Mouse (Mus musculus) liver (tissue): ENCODE data around the gene Lmbr1.
"Not testable (repeated sequence)": the region's sequence is repeated elsewhere in the genome, so short reads cannot be mapped to it uniquely, and the experiment has no call there.

Experiments
- DNase-seq: peaks from one replicate; pipeline ENCODE4 v3.0.0-alpha.2; 2020; ENCODE audit warnings: mixed read lengths

Lmbr1 gene

DNA sequence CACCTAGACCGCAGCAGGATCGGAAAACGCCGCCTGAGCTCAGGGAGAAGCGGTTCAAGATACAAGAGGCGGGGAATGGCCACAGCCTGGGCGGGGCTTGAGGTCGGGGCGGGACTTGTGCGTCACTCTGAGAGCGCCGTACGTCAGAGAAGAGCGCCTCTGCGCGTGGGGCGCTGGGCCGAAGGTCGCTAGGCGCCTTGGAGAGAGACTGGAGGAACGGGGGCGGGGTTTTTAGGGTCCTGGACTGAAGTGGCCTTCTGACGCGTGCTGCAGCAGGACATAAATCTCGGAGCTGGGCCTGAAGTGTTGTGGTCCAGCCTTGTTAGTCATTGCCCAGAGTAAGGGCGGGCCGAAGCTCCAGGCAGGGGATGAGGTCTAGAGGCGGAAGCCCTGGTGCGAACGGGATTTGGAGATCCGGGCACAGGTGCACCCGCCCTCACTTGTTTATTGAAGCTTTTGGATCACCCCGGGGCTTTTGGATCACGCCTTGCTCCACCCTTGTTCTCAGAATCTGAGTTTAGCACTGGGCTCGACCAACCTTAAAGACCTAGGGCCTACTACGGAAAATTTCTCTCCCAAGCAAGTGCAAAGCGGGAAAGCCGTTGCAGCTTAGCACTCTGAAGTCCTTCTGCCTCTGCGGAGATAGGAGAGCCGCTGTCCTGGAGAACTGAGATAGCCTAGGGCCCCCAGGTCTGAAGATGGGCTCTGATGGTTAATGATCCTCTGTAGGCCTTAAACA is at the start of gene Lmbr1:
TSS of gene Lmbr1 (minus strand) at position 93 of the 739 bp plus-strand sequence.
- peak; percentile 95 for DNase-seq

DNA sequence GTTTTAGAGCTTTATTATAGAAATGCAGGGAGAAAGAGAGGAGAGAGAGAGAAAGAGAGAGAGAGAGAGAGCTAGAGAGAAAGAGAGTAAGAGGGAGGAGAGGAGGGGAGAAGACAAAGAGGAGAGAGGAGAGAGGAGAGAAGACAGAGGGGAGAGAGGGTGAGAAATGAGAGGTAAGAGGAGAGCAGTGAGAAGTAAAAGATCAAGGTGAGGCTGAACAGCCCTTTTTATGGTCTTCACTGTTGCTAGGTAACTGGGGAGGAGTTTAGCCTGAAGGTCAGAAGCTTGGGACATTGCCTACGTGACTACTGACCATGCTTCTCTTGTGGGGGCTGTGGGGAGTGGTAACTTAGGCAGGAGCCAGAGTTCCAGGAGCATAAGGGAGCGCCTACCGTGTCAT is 45.1 kb upstream of the Lmbr1 start:
- DNase-seq = not testable (repeated sequence)

DNA sequence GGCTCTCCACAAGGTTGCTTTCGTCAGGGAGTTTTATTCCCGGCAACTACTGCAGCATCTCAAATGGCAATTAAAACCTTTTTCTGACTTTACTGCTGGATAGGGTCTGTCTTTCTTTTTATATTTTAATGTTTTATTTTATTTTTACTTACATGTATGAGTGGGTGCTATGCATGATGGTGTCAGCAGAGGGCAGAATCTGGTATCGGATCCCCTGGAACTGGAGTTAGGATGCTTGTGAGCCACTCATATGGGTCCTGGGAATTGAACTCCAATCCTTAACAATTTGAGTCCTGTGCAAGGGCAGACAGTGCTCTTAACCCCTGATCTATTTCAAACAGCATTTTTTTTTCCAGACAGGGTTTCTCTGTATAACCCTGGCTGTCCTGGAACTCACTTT is 34.9 kb upstream of the Lmbr1 start:
- no peak for DNase-seq

DNA sequence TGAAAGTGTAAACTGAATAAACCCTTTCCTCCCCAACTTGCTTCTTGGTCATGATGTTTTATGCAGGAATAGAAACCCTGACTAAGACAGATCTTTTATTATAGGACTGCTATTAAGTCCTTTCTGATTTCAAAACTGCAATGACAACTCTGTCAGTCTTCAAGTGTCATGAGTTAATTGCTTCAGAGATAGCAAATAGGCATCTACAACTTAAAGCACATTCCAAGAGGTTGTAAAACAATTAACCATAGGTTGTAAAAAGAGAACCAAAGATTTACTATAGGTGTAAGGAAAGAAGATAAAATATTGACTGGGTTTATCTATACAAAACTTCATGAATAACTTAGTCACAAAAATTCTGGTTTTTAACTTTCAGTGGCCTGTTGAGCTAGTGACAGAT is 32.7 kb upstream of the Lmbr1 start:
- DNase-seq = no peak

DNA sequence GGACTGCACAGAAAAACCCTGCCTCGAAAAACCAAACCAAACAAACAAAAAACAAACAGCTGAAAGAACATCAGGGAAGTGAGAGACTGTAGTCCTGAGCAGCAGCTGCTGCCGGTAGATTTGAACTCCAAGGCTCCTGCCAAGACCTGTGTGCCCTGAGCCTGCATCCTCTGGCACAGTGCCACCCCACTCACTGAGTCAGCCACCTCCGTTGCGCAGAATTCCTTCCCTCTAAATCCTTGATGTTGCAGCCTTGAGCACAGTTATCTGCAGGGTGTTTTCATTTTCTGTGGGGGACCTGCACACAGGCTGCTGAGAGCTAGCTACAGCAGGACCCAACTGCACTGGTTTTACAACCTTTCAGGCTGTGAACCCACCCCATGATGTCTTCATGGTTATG is 20.2 kb upstream of the Lmbr1 start:
- DNase-seq = no peak

DNA sequence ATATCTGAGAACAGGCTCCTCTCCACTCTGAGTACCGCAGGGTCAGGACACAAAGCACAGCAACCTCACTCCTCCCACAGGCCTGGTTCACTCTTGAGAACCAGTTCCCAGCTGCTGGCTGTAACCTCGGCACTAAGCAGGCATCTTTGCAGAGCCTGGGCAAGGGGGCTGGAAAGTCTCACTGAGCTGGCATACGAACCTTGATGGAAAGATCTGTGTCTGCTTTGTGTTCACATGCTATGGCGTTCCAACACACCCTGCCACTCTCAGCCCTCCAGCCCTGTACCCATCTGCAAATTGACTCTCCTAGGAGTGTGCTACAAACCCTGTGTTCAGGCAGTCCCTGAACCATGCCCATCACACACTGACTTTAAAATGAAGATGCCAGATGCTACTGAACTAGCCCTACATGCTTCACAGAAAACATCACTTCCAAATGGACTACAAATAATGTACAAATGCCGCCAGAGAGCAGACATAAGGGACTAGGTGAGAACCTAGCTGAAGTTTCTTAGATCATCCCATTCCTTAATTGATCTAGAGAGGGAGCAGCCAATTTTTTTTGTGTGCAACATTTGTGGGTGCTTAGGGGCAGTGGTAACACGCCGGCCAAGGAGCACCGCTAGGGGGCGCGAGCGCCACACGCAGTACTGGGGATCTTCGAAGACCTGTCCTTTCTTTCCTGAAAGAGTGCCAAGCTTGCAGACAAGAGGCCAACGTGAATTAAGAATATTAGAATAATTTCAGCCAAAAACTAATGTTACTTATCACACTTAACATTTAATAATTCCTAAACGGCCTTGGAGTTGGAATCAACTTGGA is 11.0 kb upstream of the Lmbr1 start:
- peak; percentile 79 for DNase-seq

DNA sequence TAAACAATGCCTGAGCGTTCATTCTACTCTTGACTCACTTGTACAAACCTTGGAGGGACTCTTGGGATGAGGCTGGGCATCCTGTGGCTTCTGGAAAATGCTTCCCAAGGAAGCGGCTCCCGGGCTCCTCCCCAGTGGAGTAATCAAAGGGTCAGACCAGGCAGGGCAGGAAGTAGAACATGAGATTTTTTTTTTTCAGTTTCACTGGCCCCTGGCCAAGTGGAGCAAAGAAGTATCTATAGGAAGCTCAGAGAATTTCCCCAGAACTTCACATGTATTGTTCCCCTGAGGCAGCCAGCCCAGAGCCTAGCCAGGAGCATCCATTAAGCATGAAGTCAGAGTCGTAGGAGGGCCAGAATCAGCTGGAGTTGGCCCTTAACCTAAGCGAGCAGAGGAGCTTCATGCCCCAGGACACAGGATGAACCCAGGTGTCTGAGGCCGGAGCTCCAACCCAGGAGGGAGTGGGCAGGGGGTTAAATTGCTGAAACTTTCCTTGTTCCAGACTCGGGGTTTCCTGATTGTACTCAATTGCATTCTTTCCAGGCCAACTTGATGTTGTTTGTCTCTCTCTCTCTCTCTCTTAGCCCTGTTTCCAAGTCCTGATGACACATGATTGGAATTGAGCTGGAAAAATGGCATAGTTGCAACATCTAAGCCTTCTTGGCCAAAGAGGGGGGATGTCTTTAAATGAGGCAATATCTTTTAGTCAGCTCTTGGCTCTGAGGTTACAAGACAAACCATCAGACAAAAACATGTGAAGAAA is 10.2 kb upstream of the Lmbr1 start:
- DNase-seq = peak; percentile 8

DNA sequence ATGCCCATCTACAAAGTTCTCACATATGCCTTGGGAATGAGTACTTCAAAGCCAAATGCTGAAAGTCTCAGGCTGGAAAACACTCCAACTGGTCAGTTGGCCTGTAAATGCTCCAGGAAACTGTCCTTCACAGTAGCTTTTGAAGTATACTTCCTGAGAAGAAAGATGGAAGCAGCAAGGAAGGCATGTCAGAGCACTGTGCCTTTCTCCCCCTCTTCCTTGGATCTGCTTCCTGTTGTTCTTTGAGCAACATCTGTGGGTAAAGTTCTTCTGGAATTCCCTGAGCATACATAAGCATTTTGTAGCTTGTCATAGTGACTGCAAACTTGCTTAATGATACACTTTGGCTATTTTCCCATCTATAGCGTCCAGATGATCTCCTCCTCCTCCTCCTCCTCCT is 9.4 kb upstream of the Lmbr1 start:
- no peak for DNase-seq

DNA sequence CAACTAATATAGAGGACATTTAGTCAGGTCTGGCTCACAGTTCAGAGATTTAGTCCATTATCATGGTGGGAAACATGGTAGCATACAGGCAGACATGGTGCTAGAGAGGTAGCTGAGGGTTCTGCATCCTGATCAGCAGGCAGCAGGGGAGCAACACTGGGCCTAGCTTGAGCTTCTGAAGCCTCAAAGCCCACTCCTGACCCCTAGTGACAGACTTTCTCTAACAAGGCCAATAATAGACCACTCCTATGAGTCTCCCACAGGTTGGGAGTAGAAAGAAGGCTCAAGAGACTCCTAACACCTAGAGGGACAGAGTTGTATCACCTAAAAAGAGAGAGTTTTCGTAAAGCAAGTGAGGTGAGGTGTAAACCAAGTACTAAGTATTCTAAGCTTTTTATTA is 4.6 kb upstream of the Lmbr1 start:
- no peak for DNase-seq

DNA sequence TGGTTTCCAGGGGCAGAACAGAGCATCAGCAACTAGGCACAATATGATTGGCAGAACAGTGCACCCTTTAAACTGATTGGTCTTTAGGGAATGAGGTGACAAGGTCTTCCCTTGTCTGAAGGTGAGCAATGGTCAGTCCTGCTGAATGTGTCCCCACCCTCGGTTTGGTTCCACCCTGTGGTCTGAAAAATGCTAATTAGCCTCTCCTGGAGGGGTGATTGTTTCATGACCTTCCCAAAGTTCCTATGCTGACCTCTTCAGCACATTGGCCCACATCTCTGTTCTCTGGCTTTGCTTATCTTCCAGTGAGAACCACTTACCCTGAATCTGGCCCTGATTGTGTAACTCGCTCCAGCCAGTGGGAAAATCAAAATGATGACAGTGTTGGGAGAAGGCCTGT is 1.9 kb upstream of the Lmbr1 start:
- DNase-seq = no peak

DNA sequence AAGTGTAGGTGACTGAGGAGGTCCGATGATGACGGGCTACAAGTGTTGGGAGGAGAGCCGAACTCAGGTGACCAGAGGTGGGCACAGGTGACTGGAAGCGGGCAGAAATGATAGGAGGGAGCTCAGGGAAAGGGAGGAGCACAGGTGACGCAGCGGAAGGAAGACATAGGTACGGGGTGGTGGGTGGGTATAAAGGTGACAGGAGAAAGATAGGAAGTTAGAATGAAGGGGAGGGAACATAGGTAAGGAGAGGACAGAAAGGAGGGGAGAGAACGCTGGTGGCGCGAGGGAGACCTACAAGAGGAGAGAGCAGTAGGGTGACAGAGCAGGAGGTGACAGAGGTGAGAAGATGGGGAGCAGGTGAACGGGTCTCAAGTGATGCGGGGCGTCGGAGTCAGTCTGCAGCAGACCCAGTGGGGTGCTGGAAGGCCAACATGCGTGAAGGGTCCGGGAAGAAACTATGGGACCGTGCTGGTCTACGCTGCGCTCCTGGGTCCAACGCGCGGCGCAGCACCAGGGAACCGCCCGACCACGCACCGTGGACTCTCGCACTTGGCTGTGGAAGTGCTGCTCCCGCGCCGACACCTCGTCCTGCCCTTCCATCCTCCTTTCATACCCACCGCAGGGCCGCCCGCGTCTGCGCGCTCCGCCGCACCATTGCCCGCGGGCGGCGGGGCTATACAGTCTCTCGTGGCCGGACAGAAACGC is 446 bp downstream of the Lmbr1 start:
- no peak for DNase-seq

DNA sequence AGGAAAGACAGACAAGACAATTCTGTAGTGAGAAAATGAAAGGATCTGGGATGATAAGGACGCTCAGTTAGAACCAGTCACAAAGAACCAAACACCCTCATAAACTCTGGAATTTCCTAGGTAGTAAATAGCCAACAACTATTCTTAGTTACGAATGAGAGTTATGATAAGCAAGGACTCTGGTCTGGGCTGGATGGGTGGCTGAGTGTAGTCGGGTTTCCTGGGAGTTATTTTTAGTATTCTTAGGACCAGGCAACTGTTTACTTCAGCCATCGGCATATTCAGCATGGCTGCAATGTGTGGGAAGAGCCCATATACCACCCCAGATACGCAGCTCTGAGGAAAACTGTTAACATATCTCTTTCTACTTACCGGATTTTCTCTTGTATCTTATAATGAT is 14.7 kb downstream of the Lmbr1 start:
- no peak for DNase-seq

DNA sequence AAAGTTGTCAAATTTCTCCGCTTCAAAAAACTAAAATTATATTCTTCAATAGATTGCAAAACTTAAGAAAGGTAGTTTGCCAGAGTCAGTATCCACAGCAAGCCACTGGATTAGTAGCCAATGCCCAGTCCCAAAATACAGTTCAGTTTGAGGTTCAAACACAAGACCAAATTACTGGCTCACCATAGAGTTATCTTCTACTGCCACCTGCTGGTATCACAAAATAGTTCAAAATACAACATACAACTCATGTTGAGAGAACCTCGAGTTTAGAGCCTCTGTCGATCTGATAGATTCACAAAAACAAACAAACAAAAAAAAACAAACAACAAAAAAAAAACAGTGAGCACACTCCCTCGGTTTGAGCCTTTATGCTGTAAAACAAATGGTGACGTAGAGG is 42.4 kb downstream of the Lmbr1 start:
- no peak for DNase-seq

DNA sequence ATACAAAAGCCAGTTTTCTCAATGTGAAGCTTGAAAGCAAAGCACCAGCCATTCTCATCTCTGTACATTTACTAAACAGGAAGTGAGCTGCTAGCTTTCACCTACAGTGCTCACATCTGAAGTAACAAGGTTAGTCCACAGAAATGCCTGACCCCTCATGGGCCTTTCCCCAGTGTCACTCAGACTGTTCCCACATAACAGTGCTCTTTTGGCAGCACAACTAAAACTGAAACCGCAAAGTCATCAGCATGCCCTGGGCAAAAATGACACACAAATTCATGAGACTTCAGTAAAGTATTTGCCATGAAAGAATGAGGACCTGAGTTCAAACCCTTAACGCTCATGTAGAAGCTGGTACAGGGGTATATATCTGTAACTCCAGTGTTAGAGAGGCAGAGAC is 55.7 kb downstream of the Lmbr1 start:
- no peak for DNase-seq

DNA sequence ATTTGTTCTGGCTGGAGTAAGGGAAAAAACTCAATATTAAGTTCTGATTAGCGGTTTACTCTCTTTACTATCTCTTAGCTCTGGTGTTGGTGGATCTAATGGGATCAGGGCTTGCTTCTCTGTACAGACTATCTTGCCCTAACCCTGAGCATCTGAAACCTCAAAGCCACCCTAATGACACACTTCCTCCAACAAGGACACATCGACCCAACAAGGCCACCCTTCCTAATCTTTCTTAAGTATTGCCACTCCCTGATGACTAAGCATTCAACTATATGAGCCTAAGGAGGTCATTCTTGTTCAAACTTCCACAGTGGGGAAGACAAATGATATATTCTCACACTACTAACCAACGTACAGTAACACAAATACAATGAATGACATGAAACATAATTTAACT is 69.0 kb downstream of the Lmbr1 start:
- no peak for DNase-seq

DNA sequence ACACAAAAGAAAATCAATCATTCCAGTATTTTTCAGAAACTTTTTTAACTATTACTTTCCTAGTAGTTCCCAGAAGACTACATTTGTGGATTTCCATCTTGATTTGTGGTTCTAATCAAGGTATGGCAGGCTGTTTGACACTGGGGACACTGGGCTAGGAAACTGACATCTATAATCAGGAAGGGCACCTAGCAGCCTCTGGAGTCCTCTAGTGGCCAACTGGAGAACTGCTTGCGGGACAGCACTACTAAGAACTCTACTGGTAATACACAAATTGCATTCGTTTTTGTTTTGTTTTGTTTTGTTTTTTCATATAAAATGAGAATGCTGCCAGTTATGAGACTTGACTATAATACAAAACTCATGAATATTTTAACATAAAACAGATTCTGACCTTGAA is 85.0 kb downstream of the Lmbr1 start:
- DNase-seq = peak; percentile 59

DNA sequence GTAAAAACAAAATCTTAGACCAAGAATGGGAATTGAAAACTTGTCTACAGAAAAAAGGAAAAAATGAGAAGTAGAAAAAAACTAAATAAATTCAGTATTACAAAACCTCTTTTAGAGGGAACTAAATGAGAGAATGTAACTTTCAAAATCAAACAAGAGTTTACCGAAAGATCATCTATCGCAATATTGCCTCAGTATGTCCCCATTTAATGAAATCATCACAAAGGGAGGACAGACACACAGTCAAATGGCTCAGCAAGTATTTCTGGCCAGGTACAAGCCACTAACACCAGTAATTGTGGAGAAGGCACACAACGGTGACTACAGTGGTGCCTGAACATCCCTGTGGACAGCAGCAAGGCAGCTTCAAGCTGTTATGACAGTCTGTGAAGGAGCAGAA is 88.1 kb downstream of the Lmbr1 start:
- no peak for DNase-seq

DNA sequence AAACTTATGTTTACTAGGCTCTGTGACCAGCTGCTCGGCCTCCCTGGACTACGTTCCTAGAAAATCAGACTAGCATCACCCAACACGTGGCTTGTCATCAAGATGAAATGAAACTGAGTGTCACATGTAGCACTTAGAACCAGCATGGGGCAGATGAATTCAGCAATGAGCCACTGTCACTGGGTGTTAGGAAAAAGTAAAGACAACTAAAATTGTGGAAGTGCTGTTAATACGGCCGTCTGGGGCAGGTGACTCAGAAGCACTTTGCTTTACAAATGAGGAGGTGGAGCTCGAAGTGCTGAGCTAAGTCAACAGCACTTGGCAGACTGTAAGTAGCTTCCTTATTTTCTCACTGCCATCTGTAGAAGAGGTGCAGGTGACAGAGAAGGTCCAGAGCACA is 88.5 kb downstream of the Lmbr1 start:
- DNase-seq = no peak

DNA sequence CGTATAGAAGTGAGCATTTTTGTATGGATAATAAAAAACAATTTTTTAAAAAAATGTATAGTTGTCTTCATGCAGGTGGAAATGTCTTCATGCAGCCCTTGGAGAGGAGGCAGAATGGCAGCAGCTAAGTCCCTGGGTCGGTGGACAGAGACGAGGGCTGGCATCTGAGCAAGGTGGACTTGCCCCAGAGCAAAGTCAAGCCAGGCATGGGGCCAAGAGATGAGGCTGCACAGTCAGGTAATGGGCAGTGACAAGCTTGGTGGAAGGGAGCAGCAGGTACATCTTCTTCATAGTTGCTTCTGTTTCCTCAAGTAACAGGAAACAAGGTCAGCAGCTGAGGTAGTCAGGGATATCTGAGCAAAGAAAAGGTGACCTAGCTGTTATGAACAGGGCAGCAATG is 97.1 kb downstream of the Lmbr1 start:
- no peak for DNase-seq

DNA sequence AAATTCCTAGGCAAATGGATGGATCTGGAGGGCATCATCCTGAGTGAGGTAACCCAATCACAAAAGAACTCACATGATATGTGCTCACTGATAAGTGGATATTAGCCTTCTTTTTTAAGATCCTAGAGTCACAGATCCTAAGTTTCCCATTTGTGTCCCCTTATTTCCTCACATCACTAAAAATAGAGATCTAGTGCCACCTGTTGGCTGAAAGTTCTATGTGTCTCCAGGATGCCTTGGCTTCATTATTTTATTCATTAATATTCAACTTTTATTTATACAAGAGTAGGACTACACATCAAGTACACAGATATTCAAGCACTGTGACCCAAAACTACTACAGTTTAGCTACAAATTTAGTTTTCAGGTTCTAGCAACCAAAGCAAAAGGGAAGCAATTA is 103.4 kb downstream of the Lmbr1 start:
- DNase-seq = no peak

DNA sequence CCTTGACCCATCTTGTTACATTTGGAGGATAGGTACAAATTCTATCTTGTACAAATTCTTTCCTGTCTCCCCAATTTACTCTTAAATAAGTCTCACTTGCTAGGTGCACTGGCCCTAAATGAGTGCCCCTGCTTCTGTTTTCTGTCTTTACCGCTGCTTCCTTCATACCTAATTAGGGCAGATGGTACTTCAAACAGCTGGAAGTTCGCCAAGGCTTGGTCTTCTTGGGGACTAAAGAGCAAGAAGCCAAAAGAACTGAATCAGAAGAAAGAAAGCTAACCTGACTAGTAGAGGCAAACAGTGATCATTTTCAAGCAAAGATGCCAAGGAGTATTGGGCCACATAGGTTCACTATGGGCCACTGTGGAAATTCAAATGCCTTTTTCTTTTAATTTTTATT is 104.8 kb downstream of the Lmbr1 start:
- no peak for DNase-seq

DNA sequence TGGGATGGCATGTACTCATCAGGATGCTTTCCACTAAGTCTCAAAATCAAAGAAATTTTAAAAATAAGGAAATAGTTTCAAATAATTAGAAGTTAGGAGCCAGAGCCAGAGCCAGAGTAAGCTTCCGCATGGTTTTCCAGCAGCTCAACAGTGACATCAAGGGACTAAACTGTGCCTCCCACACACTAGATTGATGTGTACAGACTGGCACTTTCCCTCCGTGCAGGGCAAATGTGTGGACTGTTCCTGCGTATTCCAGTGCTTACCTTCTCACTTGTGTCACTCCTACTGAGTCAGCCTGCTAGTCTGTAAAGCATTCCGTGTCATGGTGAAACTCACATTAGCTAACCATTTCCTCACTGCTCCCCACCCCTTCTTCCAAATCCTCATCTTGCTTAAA is 107.3 kb downstream of the Lmbr1 start:
- DNase-seq = no peak

DNA sequence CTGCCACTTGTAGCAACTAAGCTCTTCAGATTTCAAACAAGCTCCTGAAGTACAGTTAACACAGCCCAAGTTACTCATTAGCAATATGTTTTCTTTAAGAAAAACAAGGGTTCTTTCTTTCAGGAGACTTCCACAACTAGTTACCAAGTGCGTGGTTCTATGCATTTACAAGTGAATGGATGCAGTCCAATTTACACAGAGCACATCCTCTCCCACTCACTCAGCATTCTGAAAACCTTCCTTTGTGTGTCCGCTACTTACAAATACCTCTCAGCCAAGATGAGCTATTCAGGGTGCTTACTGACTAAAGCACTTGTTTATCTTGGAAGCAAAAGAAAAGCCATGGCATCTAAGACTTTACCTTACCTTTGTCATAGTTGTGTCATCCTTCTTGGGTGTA is 124.3 kb downstream of the Lmbr1 start:
- no peak for DNase-seq
